Mouse (Mus musculus): ENCODE results near the gene Rasgrf2.

- TF ChIP-seq TAL1 (IDR thresholded peaks at IDR 0.05; ENCODE audit: low read length): no peak
- TF ChIP-seq GATA1 (IDR thresholded peaks at IDR 0.05; ENCODE audit: low read length): no peak
Observed at GRCm38 (mm10) chr13:91921010-91921409, 210.4 kb downstream of the Rasgrf2 start.
